Mouse (Mus musculus) cerebellum, adult (tissue): ENCODE measurements around the gene Tle1.

Experiments used
- ATAC-seq: cut with Nextera tagmentation; 2 replicates; pipeline ENCODE4 v1.9.2; 2017; ENCODE audit warnings: mild to moderate bottlenecking, moderate library complexity, mixed read lengths; ENCODE audit not compliant: insufficient number of reproducible peaks, low FRiP score, low TSS enrichment

Gene Tle1

GRCm38 (mm10) chr4:72166561-72166960 is 34.2 kb downstream of the Tle1 start:
- no peak for ATAC-seq

- no peak for ATAC-seq
These were observed 35.0 kb downstream of the Tle1 start for GRCm38 (mm10) chr4:72165765-72166164.

GRCm38 (mm10) chr4:72162445-72163218 is 38.1 kb downstream of the Tle1 start:
- ATAC-seq = no peak

GRCm38 (mm10) chr4:72160102-72160511 is 40.6 kb downstream of the Tle1 start:
- no peak for ATAC-seq

GRCm38 (mm10) chr4:72157931-72158371 is 42.8 kb downstream of the Tle1 start:
- ATAC-seq = no peak

GRCm38 (mm10) chr4:72150460-72151131 is 50.1 kb downstream of the Tle1 start:
- no peak for ATAC-seq

GRCm38 (mm10) chr4:72146003-72146402 is 54.7 kb downstream of the Tle1 start:
- no peak for ATAC-seq

- ATAC-seq = no peak
These were observed 56.2 kb downstream of the Tle1 start for GRCm38 (mm10) chr4:72144541-72144940.

GRCm38 (mm10) chr4:72140706-72141105 is 60.0 kb downstream of the Tle1 start:
- ATAC-seq = no peak

GRCm38 (mm10) chr4:72139475-72140120 is 61.1 kb downstream of the Tle1 start:
- no peak for ATAC-seq

GRCm38 (mm10) chr4:72138264-72139080 is 62.2 kb downstream of the Tle1 start:
- no peak for ATAC-seq

- no peak for ATAC-seq
These were observed 68.1 kb downstream of the Tle1 start for GRCm38 (mm10) chr4:72132646-72133045.

GRCm38 (mm10) chr4:72127596-72127995 is 73.1 kb downstream of the Tle1 start:
- ATAC-seq = no peak

GRCm38 (mm10) chr4:72124790-72125189 is 75.9 kb downstream of the Tle1 start:
- ATAC-seq = 0 out of 2 replicates have a peak, but pooled peaks have one; percentile 21

- ATAC-seq = no peak
These were observed 77.9 kb downstream of the Tle1 start for GRCm38 (mm10) chr4:72122837-72123236.

GRCm38 (mm10) chr4:72122343-72122742 is 78.4 kb downstream of the Tle1 start:
- no peak for ATAC-seq

- no peak for ATAC-seq
These were observed 80.7 kb downstream of the Tle1 start for GRCm38 (mm10) chr4:72120050-72120449.

- ATAC-seq = no peak
These were observed 95.0 kb downstream of the Tle1 start for GRCm38 (mm10) chr4:72105702-72106101.

- ATAC-seq = no peak
These were observed 96.5 kb downstream of the Tle1 start for GRCm38 (mm10) chr4:72104186-72104585.

GRCm38 (mm10) chr4:72087811-72088210 is 112.9 kb downstream of the Tle1 start:
- ATAC-seq = no peak
